Comparison of ENCODE assay signal across 24 mouse cellular contexts in genomic region chr4:134149389-134149788, GRCm38 (mm10). TPM values are rescaled to one million over a fixed set of nuclear protein-coding genes. Genes with fewer than 3 reads are reported as not detected.
"Had no signal": no experiment of that assay in that cellular context is flagged by ENCODE, and none has a peak within 500 bp of the region (broad histone marks: within the 10 kb centered on the region; RNA-seq: fewer than 3 reads in every experiment).

No protein-coding gene starts in this region.

- H3K27ac ChIP-seq: neural tube, embryonic 12.5 days; neural tube, embryonic 13.5 days; stomach, embryonic 15.5 days; stomach, postnatal 0 days had no signal

- H3K4me2 ChIP-seq: neural tube, embryonic 12.5 days; neural tube, embryonic 13.5 days; stomach, embryonic 15.5 days had no signal

- DNase-seq: retina, postnatal 1 day; right cerebral cortex, adult 18-20 months; right cerebral cortex, postnatal 14 days; right cerebral cortex, postnatal 25 days; right cerebral cortex, postnatal 4 days; spleen, adult 18-20 months; thymus, adult 18-20 months; thymus, adult 2 months; thymus, postnatal 14 days; thymus, postnatal 25 days; thymus, postnatal 36 days; thymus, postnatal 4 days had no signal

- H3K4me1 ChIP-seq: neural tube, embryonic 12.5 days; neural tube, embryonic 13.5 days; stomach, embryonic 15.5 days had no signal

- H3K9me3 ChIP-seq: neural tube, embryonic 12.5 days; neural tube, embryonic 13.5 days; stomach, embryonic 15.5 days had no signal

- H3K4me3 ChIP-seq: neural tube, embryonic 12.5 days; neural tube, embryonic 13.5 days; stomach, embryonic 15.5 days had no signal

- H3K27me3 ChIP-seq: neural tube, embryonic 12.5 days; neural tube, embryonic 13.5 days; stomach, embryonic 15.5 days had no signal

- H3K9ac ChIP-seq: neural tube, embryonic 12.5 days; neural tube, embryonic 13.5 days; stomach, embryonic 15.5 days had no signal

RNA-seq across cellular contexts. Expression of gene Gm7534, which starts 53.4 kb away (rescaled TPM):
- total RNA-seq: neutrophil, adult 5-6 weeks had no signal
- polyA plus RNA-seq: neural tube, embryonic 12.5 days; neural tube, embryonic 13.5 days; neural tube, embryonic 14.5 days; small intestine, adult 2 months; spleen, adult 2 months; stomach, embryonic 14.5 days; stomach, embryonic 15.5 days; stomach, embryonic 16.5 days; stomach, postnatal 0 days; testis, adult 2 months; urinary bladder, adult 2 months had no signal
